Mouse (Mus musculus): Measurements from ENCODE around the gene Cebpg. TPM values are rescaled to one million over a fixed set of nuclear protein-coding genes. Genes with fewer than 3 reads are reported as not detected.

Cebpg gene
- 8.3 TPM for polyA plus RNA-seq (2017; shearing (Covaris generic))

GRCm38 (mm10) chr7:35056436-35056864 lies at the start of gene Cebpg:
TSS of gene Cebpg (minus strand) at chr7:35056573.

Other genes with a start within 250 kb of the Cebpg start
- not detected for gene Chst8, start 243.9 kb downstream of the Cebpg start, polyA plus RNA-seq (2017; shearing (Covaris generic))
- gene Pepd, start 144.2 kb downstream of the Cebpg start, polyA plus RNA-seq (2017; shearing (Covaris generic)), result 58.0 TPM
- 0.72 TPM for gene Cebpa, start 62.7 kb upstream of the Cebpg start, polyA plus RNA-seq (2017; shearing (Covaris generic))
- gene Slc7a10, start 129.8 kb upstream of the Cebpg start, polyA plus RNA-seq (2017; shearing (Covaris generic)), result 42.8 TPM
- gene Lrp3, start 158.9 kb upstream of the Cebpg start, polyA plus RNA-seq (2017; shearing (Covaris generic)), result 6.2 TPM

Measured in inflammation-experienced regulatory T-cells, adult 16 weeks (primary cell).